Comparison of ENCODE assay signal across 9 mouse cellular contexts in genomic region chr19:6985951-6986708, GRCm38 (mm10). TPM values are rescaled to one million over a fixed set of nuclear protein-coding genes. Genes with fewer than 3 reads are reported as not detected.
A peak's percentile ranks its signal among the peaks of the same experiment; 100 is the strongest.
DNase-seq lines count a peak whose midpoint lies in the region; ATAC-seq lines count a peak whose summit lies in the region.
"Had no signal": no experiment of that assay in that cellular context is flagged by ENCODE, and none has a peak within 500 bp of the region (broad histone marks: within the 10 kb centered on the region; RNA-seq: fewer than 3 reads in every experiment).

No protein-coding gene starts in this region.

- H3K4me1 ChIP-seq in heart, embryonic 15.5 days (replicated peaks), result peaks cover 28% of the 10 kb centered on the region
- H3K4me1 ChIP-seq in brown adipose tissue, adult 24 weeks (ENCODE audit: control insufficient read depth, insufficient read depth, insufficient read length, low read length), result peaks cover 11% of the 10 kb centered on the region
- peaks cover 3% of the 10 kb centered on the region for H3K4me1 ChIP-seq in hindbrain, embryonic 11.5 days (replicated peaks; ENCODE audit: control insufficient read depth, insufficient read depth, low read length)
- H3K4me1 ChIP-seq in midbrain, embryonic 10.5 days, result peaks cover 39% of the 10 kb centered on the region

- H3K27me3 ChIP-seq in heart, embryonic 15.5 days, result no peaks in the 10 kb centered on the region
- H3K27me3 ChIP-seq in hindbrain, embryonic 11.5 days (ENCODE audit: control insufficient read depth, insufficient read depth, low read length), result no peaks in the 10 kb centered on the region
- no peaks in the 10 kb centered on the region for H3K27me3 ChIP-seq in midbrain, embryonic 10.5 days (ENCODE audit: low read depth, poor library complexity, severe bottlenecking)
- H3K27me3 ChIP-seq: Patski had no signal

- WGBS in heart, embryonic 15.5 days, result 67% methylated on average over 10 of the region's 10 CpGs
- 84% methylated on average over 10 of the region's 10 CpGs for WGBS in hindbrain, embryonic 11.5 days
- WGBS in midbrain, embryonic 10.5 days, result 79% methylated on average over 10 of the region's 10 CpGs

- peak overlapping the region; percentile 84 for H3K4me3 ChIP-seq in heart, embryonic 15.5 days
- H3K4me3 ChIP-seq in brown adipose tissue, adult 24 weeks (ENCODE audit: insufficient read depth, low read depth, low read length), result peak overlapping the region; percentile 76
- peak overlapping the region; percentile 77 for H3K4me3 ChIP-seq in hindbrain, embryonic 11.5 days (ENCODE audit: low read depth, low read length)
- H3K4me3 ChIP-seq in midbrain, embryonic 10.5 days, result peak overlapping the region; percentile 94

- H3K4me2 ChIP-seq in heart, embryonic 15.5 days, result peak overlapping the region; percentile 73
- H3K4me2 ChIP-seq in hindbrain, embryonic 11.5 days (replicated peaks; ENCODE audit: low read depth, low read length), result peak overlapping the region; percentile 99

- no peak for DNase-seq in heart, adult 8-10 months (ENCODE audit: low spot score)
- no peak for DNase-seq in hindbrain, embryonic 11.5 days (ENCODE audit: low spot score)
- DNase-seq in midbrain, embryonic 10.5 days (ENCODE audit: low spot score), result no peak
- no peak for DNase-seq in left cerebral cortex, postnatal 25 days (ENCODE audit: low spot score in 2 of 2)
- no peak for DNase-seq in MN1 (ENCODE audit: low spot score)

- ATAC-seq in heart, embryonic 15.5 days (replicated peaks; ENCODE audit: insufficient number of reproducible peaks, insufficient read depth, low FRiP score, low read depth), result no peak
- ATAC-seq in hindbrain, embryonic 11.5 days (ENCODE audit: low FRiP score), result no peak
- no peak for ATAC-seq in cerebellum, adult (ENCODE audit: insufficient number of reproducible peaks, low FRiP score, low TSS enrichment)

- peak overlapping the region; percentile 96 for H3K9ac ChIP-seq in heart, embryonic 15.5 days
- no peak overlapping the region for H3K9ac ChIP-seq in hindbrain, embryonic 11.5 days (ENCODE audit: low read depth, low read length)

- no peaks in the 10 kb centered on the region for H3K9me3 ChIP-seq in heart, embryonic 15.5 days (replicated peaks)
- H3K9me3 ChIP-seq in hindbrain, embryonic 11.5 days (ENCODE audit: control insufficient read depth, low read length), result no peaks in the 10 kb centered on the region
- H3K9me3 ChIP-seq in midbrain, embryonic 10.5 days (replicated peaks), result no peaks in the 10 kb centered on the region

- peaks cover 34% of the 10 kb centered on the region for H3K36me3 ChIP-seq in heart, embryonic 15.5 days
- no peaks in the 10 kb centered on the region for H3K36me3 ChIP-seq in hindbrain, embryonic 11.5 days (ENCODE audit: control insufficient read depth, insufficient read depth, low read length)
- peaks cover 44% of the 10 kb centered on the region for H3K36me3 ChIP-seq in midbrain, embryonic 10.5 days

- intact Hi-C loops in left cerebral cortex, postnatal 25 days (cut with DNase I), result no loop called here

- H3K27ac ChIP-seq in heart, embryonic 15.5 days, result peak overlapping the region; percentile 99
- H3K27ac ChIP-seq in brown adipose tissue, adult 24 weeks (replicated peaks; ENCODE audit: low read depth, low read length), result peak overlapping the region; percentile 69
- no peak overlapping the region for H3K27ac ChIP-seq in hindbrain, embryonic 11.5 days (ENCODE audit: low read depth, low read length)
- H3K27ac ChIP-seq in midbrain, embryonic 10.5 days (replicated peaks), result 0 out of 2 replicates have a peak overlapping the region, but pooled peaks have one; percentile 46

RNA-seq across cellular contexts. Expression of gene Vegfb, which starts 1.3 kb away (rescaled TPM):
- 133 and 149 TPM in 2 replicates for polyA plus RNA-seq in heart, embryonic 15.5 days (2015; fragmentation: Nextera tagmentation; extraction: Ambion mirVana)
- 100 to 1,000 TPM; 488 to 525 (median 495) TPM for total RNA-seq in heart, adult 8-10 months (2022)
- polyA plus RNA-seq in brown adipose tissue, adult 24 weeks (2012; ENCODE audit: insufficient read depth, insufficient read length, missing spikeins), result 255 and 283 TPM in 2 replicates
- polyA plus RNA-seq in hindbrain, embryonic 11.5 days (2014; fragmentation: Nextera tagmentation; extraction: Ambion mirVana), result 21.4 TPM in 2 replicates
- polyA plus RNA-seq in midbrain, embryonic 10.5 days (2016; fragmentation: Nextera tagmentation; extraction: Ambion mirVana), result 35.2 and 40.8 TPM in 2 replicates
- 10 to 100 TPM; 79.9 to 80.2 TPM for total RNA-seq in left cerebral cortex, postnatal 25 days (2021)

RNA-seq across cellular contexts. Expression of gene Fkbp2, which starts 5.8 kb away (rescaled TPM):
- 77.0 and 91.2 TPM in 2 replicates for polyA plus RNA-seq in heart, embryonic 15.5 days (2015; fragmentation: Nextera tagmentation; extraction: Ambion mirVana)
- total RNA-seq in heart, adult 8-10 months (2022), result 10 to 100 TPM; 17.2 to 23.1 (median 20.9) TPM
- 126 and 133 TPM in 2 replicates for polyA plus RNA-seq in brown adipose tissue, adult 24 weeks (2012; ENCODE audit: insufficient read depth, insufficient read length, missing spikeins)
- polyA plus RNA-seq in hindbrain, embryonic 11.5 days (2014; fragmentation: Nextera tagmentation; extraction: Ambion mirVana), result 73.7 and 79.3 TPM in 2 replicates
- polyA plus RNA-seq in midbrain, embryonic 10.5 days (2016; fragmentation: Nextera tagmentation; extraction: Ambion mirVana), result 115 and 127 TPM in 2 replicates
- total RNA-seq in left cerebral cortex, postnatal 25 days (2021), result 100 to 1,000 TPM in 1 of 2 experiments, 10 to 100 TPM in 1; 98.0 to 104 TPM

RNA-seq across cellular contexts. Expression of gene Dnajc4, which starts 6.2 kb away (rescaled TPM):
- 37.9 and 39.1 TPM in 2 replicates for polyA plus RNA-seq in heart, embryonic 15.5 days (2015; fragmentation: Nextera tagmentation; extraction: Ambion mirVana)
- total RNA-seq in heart, adult 8-10 months (2022), result 10 to 100 TPM; 48.7 to 62.9 (median 53.7) TPM
- 70.0 and 78.9 TPM in 2 replicates for polyA plus RNA-seq in brown adipose tissue, adult 24 weeks (2012; ENCODE audit: insufficient read depth, insufficient read length, missing spikeins)
- 18.8 and 22.5 TPM in 2 replicates for polyA plus RNA-seq in hindbrain, embryonic 11.5 days (2014; fragmentation: Nextera tagmentation; extraction: Ambion mirVana)
- 20.8 and 23.1 TPM in 2 replicates for polyA plus RNA-seq in midbrain, embryonic 10.5 days (2016; fragmentation: Nextera tagmentation; extraction: Ambion mirVana)
- 10 to 100 TPM; 20.1 to 21.0 TPM for total RNA-seq in left cerebral cortex, postnatal 25 days (2021)

RNA-seq across cellular contexts. Expression of gene Nudt22, which starts 9.8 kb away (rescaled TPM):
- 29.9 TPM in 2 replicates for polyA plus RNA-seq in heart, embryonic 15.5 days (2015; fragmentation: Nextera tagmentation; extraction: Ambion mirVana)
- 10 to 100 TPM; 26.8 to 34.4 (median 29.9) TPM for total RNA-seq in heart, adult 8-10 months (2022)
- 10.9 and 11.7 TPM in 2 replicates for polyA plus RNA-seq in brown adipose tissue, adult 24 weeks (2012; ENCODE audit: insufficient read depth, insufficient read length, missing spikeins)
- polyA plus RNA-seq in hindbrain, embryonic 11.5 days (2014; fragmentation: Nextera tagmentation; extraction: Ambion mirVana), result 19.3 and 19.9 TPM in 2 replicates
- polyA plus RNA-seq in midbrain, embryonic 10.5 days (2016; fragmentation: Nextera tagmentation; extraction: Ambion mirVana), result 19.1 and 20.3 TPM in 2 replicates
- total RNA-seq in left cerebral cortex, postnatal 25 days (2021), result 10 to 100 TPM; 12.5 to 14.3 TPM

RNA-seq across cellular contexts. Expression of gene Trpt1, which starts 9.8 kb away (rescaled TPM):
- 17.4 and 18.0 TPM in 2 replicates for polyA plus RNA-seq in heart, embryonic 15.5 days (2015; fragmentation: Nextera tagmentation; extraction: Ambion mirVana)
- total RNA-seq in heart, adult 8-10 months (2022), result 10 to 100 TPM; 26.1 to 30.5 (median 27.3) TPM
- 15.0 and 19.3 TPM in 2 replicates for polyA plus RNA-seq in brown adipose tissue, adult 24 weeks (2012; ENCODE audit: insufficient read depth, insufficient read length, missing spikeins)
- polyA plus RNA-seq in hindbrain, embryonic 11.5 days (2014; fragmentation: Nextera tagmentation; extraction: Ambion mirVana), result 10.6 and 11.1 TPM in 2 replicates
- polyA plus RNA-seq in midbrain, embryonic 10.5 days (2016; fragmentation: Nextera tagmentation; extraction: Ambion mirVana), result 9.5 and 11.3 TPM in 2 replicates
- total RNA-seq in left cerebral cortex, postnatal 25 days (2021), result 10 to 100 TPM; 18.0 to 22.9 TPM
